Mouse (Mus musculus) left cerebral cortex, postnatal 14 days (tissue): ENCODE measurements around the gene Mpped1. TPM values are rescaled to one million over a fixed set of nuclear protein-coding genes. Genes with fewer than 3 reads are reported as not detected.

Experiments
- DNase-seq, 2 experiments: peaks; one replicate each; pipeline ENCODE4 v3.0.0; 2021 to 2022; ENCODE audit warnings: low spot score in 2 of 2, mixed read lengths in 1 of 2
- intact Hi-C: fragments of 180-260 bp; cut with DNase I; formaldehyde crosslinking; loops from one replicate; pipeline ENCODE4 v1.15.1; 2025
- long read RNA-seq, 2 experiments: library from polyadenylated mRNA; stranded (forward); transcript quantifications; one replicate each; pipeline ENCODE4 v2.0.0; 2021
- total RNA-seq, 2 experiments: library from RNA; stranded (reverse); gene quantifications; 2 replicates each; pipeline ENCODE4 v1.2.3; 2021

Gene Mpped1
- 100 to 1,000 TPM; 217 to 234 TPM for total RNA-seq
- long read RNA-seq, experiment 1, transcript Mpped1-201 (7 exons, 3,265 nt) = major isoform, 90 of 250 reads
- long read RNA-seq, experiment 1, partial matches to known transcripts = 128 of 250 reads
- long read RNA-seq, experiment 1, other reads (novel, unspliced or antisense) = 30 of 250 reads
- long read RNA-seq, experiment 2, transcript Mpped1-201 (7 exons, 3,265 nt) = major isoform, 96 of 222 reads
- long read RNA-seq, experiment 2, partial matches to known transcripts = 97 of 222 reads
- long read RNA-seq, experiment 2, other reads (novel, unspliced or antisense) = 27 of 222 reads

- intact Hi-C loops = loop anchor here (5.0 kb wide), 1 partner anchor 273 kb away; no protein-coding TSS in a partner anchor
Observed at GRCm38 (mm10) chr15:83779387-83779786, at the start of gene Mpped1. Mpped1 (plus strand) TSS chr15:83779467.

GRCm38 (mm10) chr15:83740676-83741422 lies 38.4 kb upstream of the Mpped1 start:
- intact Hi-C loops = no loop called here
- peak in 1 of 2 experiments; percentile 54 for DNase-seq

More at GRCm38 (mm10) chr15:83779387-83779786, at the start of gene Mpped1:
- no peak for DNase-seq

GRCm38 (mm10) chr15:83742018-83742417 lies 37.2 kb upstream of the Mpped1 start:
- intact Hi-C loops = no loop called here
- no peak for DNase-seq

GRCm38 (mm10) chr15:83746311-83746710 lies 33.0 kb upstream of the Mpped1 start:
- intact Hi-C loops = no loop called here
- peak; percentile 86 to 88 for DNase-seq

GRCm38 (mm10) chr15:83748986-83749385 lies 30.3 kb upstream of the Mpped1 start:
- intact Hi-C loops = no loop called here
- DNase-seq = no peak

GRCm38 (mm10) chr15:83749436-83749835 lies 29.8 kb upstream of the Mpped1 start:
- intact Hi-C loops = no loop called here

GRCm38 (mm10) chr15:83756742-83757141 lies 22.5 kb upstream of the Mpped1 start:
- intact Hi-C loops = loop anchor here (2.0 to 5.0 kb wide), 2 partner anchors 90 to 124 kb away; no protein-coding TSS in a partner anchor
- DNase-seq = no peak

More at GRCm38 (mm10) chr15:83749436-83749835, 29.8 kb upstream of the Mpped1 start:
- DNase-seq = no peak

GRCm38 (mm10) chr15:83758958-83759357 lies 20.3 kb upstream of the Mpped1 start:
- intact Hi-C loops = loop anchor here (5.0 kb wide), 1 partner anchor 127 kb away; no protein-coding TSS in a partner anchor
- DNase-seq = no peak

GRCm38 (mm10) chr15:83760683-83761082 lies 18.6 kb upstream of the Mpped1 start:
- intact Hi-C loops = loop anchor here (2.0 to 5.0 kb wide), 2 partner anchors 294 to 312 kb away; no protein-coding TSS in a partner anchor
- DNase-seq = peak in 1 of 2 experiments; percentile 77

GRCm38 (mm10) chr15:83761512-83761911 lies 17.8 kb upstream of the Mpped1 start:
- intact Hi-C loops = loop anchor here (2.0 to 5.0 kb wide), 2 partner anchors 293 to 311 kb away; no protein-coding TSS in a partner anchor
- DNase-seq = no peak

GRCm38 (mm10) chr15:83765388-83766029 lies 13.8 kb upstream of the Mpped1 start:
- intact Hi-C loops = no loop called here
- no peak for DNase-seq

GRCm38 (mm10) chr15:83771346-83772053 lies 7.8 kb upstream of the Mpped1 start:
- no peak for DNase-seq
- intact Hi-C loops = no loop called here

- intact Hi-C loops = no loop called here
- peak; percentile 55 to 60 for DNase-seq
Observed at GRCm38 (mm10) chr15:83772460-83772859, 6.8 kb upstream of the Mpped1 start.

GRCm38 (mm10) chr15:83772953-83773352 lies 6.3 kb upstream of the Mpped1 start:
- intact Hi-C loops = no loop called here
- DNase-seq = peak; percentile 61 to 73

GRCm38 (mm10) chr15:83774922-83775321 lies 4.3 kb upstream of the Mpped1 start:
- DNase-seq = no peak

GRCm38 (mm10) chr15:83776265-83777000 lies 2.8 kb upstream of the Mpped1 start:
- intact Hi-C loops = loop anchor here (5.0 kb wide), 1 partner anchor 276 kb away; no protein-coding TSS in a partner anchor
- DNase-seq = no peak

More at GRCm38 (mm10) chr15:83774922-83775321, 4.3 kb upstream of the Mpped1 start:
- intact Hi-C loops = loop anchor here (5.0 kb wide), 1 partner anchor 277 kb away; no protein-coding TSS in a partner anchor

GRCm38 (mm10) chr15:83777476-83777875 lies 1.8 kb upstream of the Mpped1 start:
- intact Hi-C loops = loop anchor here (5.0 kb wide), 1 partner anchor 275 kb away; no protein-coding TSS in a partner anchor
- DNase-seq = no peak
